Mouse (Mus musculus) thymus, adult 2 months (tissue): ENCODE results near the gene Gja8.

Experiments used
- CTCF ChIP-seq: fragments of 200-500 bp; IDR thresholded peaks from 2 replicates; pipeline ENCODE4 v1.5.1; 2012; ENCODE audit warnings: mild to moderate bottlenecking, control low read depth, low read length, moderate library complexity, borderline replicate concordance; ENCODE audit not compliant: control insufficient read depth, poor library complexity, insufficient read depth; ENCODE audit errors: extremely low read depth
- POLR2A ChIP-seq: fragments of 200-500 bp; IDR thresholded peaks from 2 replicates; pipeline ENCODE4 v1.6.1; 2012; ENCODE audit warnings: mild to moderate bottlenecking, low read length, control low read depth, moderate library complexity; ENCODE audit not compliant: control insufficient read depth, poor library complexity, insufficient read depth; ENCODE audit errors: extremely low read depth

GRCm38 (mm10) chr3:96879536-96879935 lies 46.3 kb downstream of the Gja8 start:
- TF ChIP-seq CTCF = no peak
- TF ChIP-seq POLR2A = no peak
